Mouse (Mus musculus) erythroblast, embryonic 14.5 days (primary cell): ENCODE results near the gene Tmem128.

ENCODE experiments used
- GATA1 ChIP-seq: IDR thresholded peaks from 2 replicates; pipeline ENCODE4 v1.6.1; 2012; ENCODE audit warnings: low read length, inconsistent platforms, mixed read lengths
- TAL1 ChIP-seq: IDR thresholded peaks from 3 replicates; pipeline ENCODE4 v1.6.1; 2012; ENCODE audit warnings: low read length, inconsistent platforms, mixed read lengths

GRCm38 (mm10) chr5:38302651-38303050, 42.7 kb downstream of the Tmem128 start:
- TF ChIP-seq TAL1 (no peak), GATA1 (no peak)
